Mouse (Mus musculus) heart, adult 2 months (tissue): ENCODE results near the gene Sh3bgr. TPM values are rescaled to one million over a fixed set of nuclear protein-coding genes. Genes with fewer than 3 reads are reported as not detected.

Experiments used
- DNase-seq, 2 experiments: peaks; one replicate each; pipeline ENCODE4 v3.0.0; 2021
- H3K27ac ChIP-seq: fragments of 200-600 bp; 2 replicates; pipeline ENCODE4 v1.8.1; 2022
- H3K27me3 ChIP-seq: fragments of 200-500 bp; 2 replicates; pipeline ENCODE4 v1.6.1; 2012; ENCODE audit warnings: mild to moderate bottlenecking, low read length, inconsistent platforms, mixed read lengths; ENCODE audit not compliant: control insufficient read depth, insufficient read depth
- H3K36me3 ChIP-seq: fragments of 200-500 bp; 2 replicates; pipeline ENCODE4 v1.6.1; 2012; ENCODE audit warnings: low read length, inconsistent platforms; ENCODE audit not compliant: control insufficient read depth, insufficient read depth
- H3K4me1 ChIP-seq: fragments of 200-500 bp; 2 replicates; pipeline ENCODE4 v1.6.1; 2011; ENCODE audit warnings: low read length; ENCODE audit not compliant: control insufficient read depth, insufficient read depth
- H3K4me3 ChIP-seq: fragments of 200-600 bp; 2 replicates; pipeline ENCODE4 v1.8.1; 2022
- H3K79me2 ChIP-seq: fragments of 200-500 bp; replicated peaks from 2 replicates; pipeline ENCODE4 v1.6.1; 2012; ENCODE audit warnings: mild to moderate bottlenecking, inconsistent platforms, low read length, moderate library complexity, mixed read lengths; ENCODE audit not compliant: control insufficient read depth, insufficient read depth
- H3K9ac ChIP-seq: fragments of 200-500 bp; 2 replicates; pipeline ENCODE4 v1.6.1; 2012; ENCODE audit warnings: low read depth, mild to moderate bottlenecking, control low read depth, inconsistent platforms, low read length, mixed read lengths
- CTCF ChIP-seq: fragments of 200-600 bp; IDR thresholded peaks from 2 replicates; pipeline ENCODE4 v1.8.1; 2022; ENCODE audit warnings: antibody characterized with exemption, mild to moderate bottlenecking, moderate library complexity
- EP300 ChIP-seq: fragments of 200-500 bp; IDR thresholded peaks from 2 replicates; pipeline ENCODE4 v1.6.1; 2011; ENCODE audit warnings: low read depth, low read length, control low read depth; ENCODE audit not compliant: insufficient read depth
- POLR2A ChIP-seq: fragments of 200-500 bp; IDR thresholded peaks from 2 replicates; pipeline ENCODE4 v1.6.1; 2011; ENCODE audit warnings: mild to moderate bottlenecking, low read depth, low read length, control low read depth; ENCODE audit not compliant: insufficient read depth
- WGBS: fragments of 180-500 bp; shearing (Covaris S2); methylation state at CpG from one replicate; pipeline ENCODE4 v1.1.7; 2018; 5-methylcytosine and 5-hydroxymethylcytosine counted together
- intact Hi-C: fragments of 180-260 bp; cut with DNase I; formaldehyde crosslinking; loops from one replicate; pipeline ENCODE4 v1.15.1; 2025
- polyA plus RNA-seq: library from polyadenylated mRNA; depleted of rRNA; stranded (reverse); fragments of >200 nt; gene quantifications from 2 replicates; pipeline ENCODE4 v1.2.3, GENCODE M21; 2012
- total RNA-seq, 2 experiments: library from RNA; stranded (reverse); gene quantifications; 2 replicates each; pipeline ENCODE4 v1.2.3; 2021

Sh3bgr gene
- total and polyA plus RNA-seq, 3 experiments: 298 to 313 (median 308) TPM

GRCm38 (mm10) chr16:96200702-96201028 lies 415 bp downstream of the Sh3bgr start:
- intact Hi-C loops: no loop called here
- H3K27ac ChIP-seq: peak overlapping the region; percentile 93
- H3K27me3 ChIP-seq: no peaks in the 10 kb centered on the region
- 22% methylated on average over 9 of the region's 9 CpGs for WGBS
- H3K4me3 ChIP-seq: peak overlapping the region; percentile 52
- DNase-seq: no peak
- no peak for TF ChIP-seq EP300
- peak; percentile 0; the same call in 1 of the 2 replicates for TF ChIP-seq POLR2A
- peaks cover 4% of the 10 kb centered on the region for H3K4me1 ChIP-seq
- H3K79me2 ChIP-seq: no peaks in the 10 kb centered on the region
- peak overlapping the region; percentile 61 for H3K9ac ChIP-seq
- peaks cover 2% of the 10 kb centered on the region; the same call in 1 of the 2 replicates for H3K36me3 ChIP-seq

GRCm38 (mm10) chr16:96201485-96202232 lies 1.4 kb downstream of the Sh3bgr start:
- peaks cover 4% of the 10 kb centered on the region for H3K4me1 ChIP-seq
- TF ChIP-seq POLR2A (no peak), EP300 (no peak)
- peak overlapping the region; percentile 93 for H3K27ac ChIP-seq
- no peak for DNase-seq
- no peaks in the 10 kb centered on the region for H3K79me2 ChIP-seq
- intact Hi-C loops: no loop called here
- peak overlapping the region; percentile 61 for H3K9ac ChIP-seq
- H3K36me3 ChIP-seq: peaks cover 2% of the 10 kb centered on the region; the same call in 1 of the 2 replicates
- H3K4me3 ChIP-seq: peak overlapping the region; percentile 52
- no peaks in the 10 kb centered on the region for H3K27me3 ChIP-seq
- 58% methylated on average over 11 of the region's 11 CpGs for WGBS

GRCm38 (mm10) chr16:96209789-96210188 lies 9.5 kb downstream of the Sh3bgr start:
- H3K36me3 ChIP-seq: peaks cover 10% of the 10 kb centered on the region
- no peak overlapping the region for H3K4me3 ChIP-seq
- intact Hi-C loops: loop anchor here (10.0 kb wide), 1 partner anchor 405 kb away; no protein-coding TSS in a partner anchor
- H3K27me3 ChIP-seq: no peaks in the 10 kb centered on the region
- no peak overlapping the region for H3K9ac ChIP-seq
- peaks cover 19% of the 10 kb centered on the region for H3K4me1 ChIP-seq
- H3K27ac ChIP-seq: peak overlapping the region; percentile 67
- no peak for DNase-seq
- WGBS: 60% methylated on average over 10 of the region's 10 CpGs
- peak; percentile 54 for TF ChIP-seq POLR2A
- TF ChIP-seq CTCF: no peak
- H3K79me2 ChIP-seq: no peaks in the 10 kb centered on the region

GRCm38 (mm10) chr16:96210856-96211255 lies 10.6 kb downstream of the Sh3bgr start:
- Histone ChIP-seq H3K9ac (no peak overlapping the region), H3K36me3 (peaks cover 10% of the 10 kb centered on the region)

GRCm38 (mm10) chr16:96213027-96213426 lies 12.8 kb downstream of the Sh3bgr start:
- no peaks in the 10 kb centered on the region for H3K27me3 ChIP-seq
- peaks cover 16% of the 10 kb centered on the region for H3K4me1 ChIP-seq
- 66% methylated on average over 4 of the region's 4 CpGs for WGBS
- peak overlapping the region; percentile 62 for H3K27ac ChIP-seq
- H3K79me2 ChIP-seq: no peaks in the 10 kb centered on the region; the same call in 1 of the 2 replicates
- no peak overlapping the region for H3K9ac ChIP-seq
- peaks cover 10% of the 10 kb centered on the region for H3K36me3 ChIP-seq
- intact Hi-C loops: loop anchor here (10.0 kb wide), 1 partner anchor 402 kb away; no protein-coding TSS in a partner anchor
- peak; percentile 98 for TF ChIP-seq EP300
- no peak for TF ChIP-seq CTCF
- TF ChIP-seq POLR2A: 0 out of 2 replicates have a peak, but pooled peaks have one; percentile 20
- H3K4me3 ChIP-seq: no peak overlapping the region
- DNase-seq: peak; percentile 61 to 75

More at GRCm38 (mm10) chr16:96210856-96211255, 10.6 kb downstream of the Sh3bgr start:
- TF ChIP-seq CTCF: no peak
- Histone ChIP-seq H3K4me3 (no peak overlapping the region), H3K27ac (peak overlapping the region; percentile 67), H3K79me2 (no peaks in the 10 kb centered on the region), H3K4me1 (peaks cover 16% of the 10 kb centered on the region), H3K27me3 (no peaks in the 10 kb centered on the region)
- DNase-seq: no peak
- 27% methylated on average over 7 of the region's 7 CpGs for WGBS
- intact Hi-C loops: loop anchor here (10.0 kb wide), 1 partner anchor 404 kb away; no protein-coding TSS in a partner anchor

GRCm38 (mm10) chr16:96221491-96221890 lies 21.2 kb downstream of the Sh3bgr start:
- no peaks in the 10 kb centered on the region; the same call in 1 of the 2 replicates for H3K4me1 ChIP-seq
- 39% methylated on average over 5 of the region's 5 CpGs for WGBS
- no peak; the same call in 1 of the 2 replicates for TF ChIP-seq POLR2A
- peak; percentile 52 for TF ChIP-seq CTCF
- peak; percentile 92 for TF ChIP-seq EP300
- intact Hi-C loops: no loop called here
- H3K27ac ChIP-seq: peak overlapping the region; percentile 55
- no peaks in the 10 kb centered on the region for H3K27me3 ChIP-seq
- peak; percentile 54 to 81 for DNase-seq
- H3K4me3 ChIP-seq: no peak overlapping the region
- no peaks in the 10 kb centered on the region for H3K79me2 ChIP-seq
- peaks cover 5% of the 10 kb centered on the region for H3K36me3 ChIP-seq
- no peak overlapping the region for H3K9ac ChIP-seq
